Mouse (Mus musculus) megakaryocyte, embryonic 14.5 days (primary cell): ENCODE data around the gene Slc23a2.

Experiments
- FLI1 ChIP-seq: IDR thresholded peaks from 2 replicates; pipeline ENCODE4 v1.6.1; 2012; ENCODE audit warnings: low read length, inconsistent platforms, mixed read lengths
- GATA1 ChIP-seq: IDR thresholded peaks from 3 replicates; pipeline ENCODE4 v1.6.1; 2012; ENCODE audit warnings: mixed read lengths, low read length, inconsistent platforms, borderline replicate concordance

- no peak for TF ChIP-seq FLI1
- no peak for TF ChIP-seq GATA1
Observed at GRCm38 (mm10) chr2:132129980-132130379, 14.9 kb downstream of the Slc23a2 start.
